Mouse (Mus musculus): ENCODE data around the gene Sertad2. TPM values are rescaled to one million over a fixed set of nuclear protein-coding genes. Genes with fewer than 3 reads are reported as not detected.

Sertad2 gene
- polyA plus RNA-seq, 1 experiment from 2014 or later = 29.1 TPM

GRCm38 (mm10) chr11:20613223-20613622 is 70.2 kb downstream of the Sertad2 start:
- no peak overlapping the region for H3K27ac ChIP-seq (ENCODE audit: low read depth, low read length)
- no peaks in the 10 kb centered on the region for H3K9me3 ChIP-seq (ENCODE audit: control insufficient read depth, low read length)
- H3K36me3 ChIP-seq (ENCODE audit: control insufficient read depth, insufficient read depth, low read length) = no peaks in the 10 kb centered on the region
- H3K27me3 ChIP-seq (replicated peaks; ENCODE audit: control insufficient read depth, insufficient read depth, low read length) = no peaks in the 10 kb centered on the region
- H3K9ac ChIP-seq (ENCODE audit: low read depth, low read length) = no peak overlapping the region
- no peak overlapping the region for H3K4me3 ChIP-seq (ENCODE audit: low read length)
- H3K4me2 ChIP-seq (ENCODE audit: low read length) = no peak overlapping the region
- no peaks in the 10 kb centered on the region for H3K4me1 ChIP-seq (ENCODE audit: control insufficient read depth, insufficient read depth, low read depth, low read length)
- WGBS = 74% methylated on average over 4 of the region's 4 CpGs
- ATAC-seq = no peak

GRCm38 (mm10) chr11:20616103-20616502 is 73.0 kb downstream of the Sertad2 start:
- no peak for ATAC-seq
- Histone ChIP-seq H3K27ac (ENCODE audit: low read depth, low read length) (no peak overlapping the region), H3K9me3 (ENCODE audit: control insufficient read depth, low read length) (no peaks in the 10 kb centered on the region), H3K36me3 (ENCODE audit: control insufficient read depth, insufficient read depth, low read length) (no peaks in the 10 kb centered on the region), H3K4me2 (ENCODE audit: low read length) (no peak overlapping the region), H3K4me3 (ENCODE audit: low read length) (no peak overlapping the region), H3K27me3 (replicated peaks; ENCODE audit: control insufficient read depth, insufficient read depth, low read length) (no peaks in the 10 kb centered on the region), H3K4me1 (ENCODE audit: control insufficient read depth, insufficient read depth, low read depth, low read length) (no peaks in the 10 kb centered on the region), H3K9ac (ENCODE audit: low read depth, low read length) (no peak overlapping the region)
- 72% methylated on average over 3 of the region's 3 CpGs for WGBS

- Histone ChIP-seq H3K9me3 (ENCODE audit: control insufficient read depth, low read length) (no peaks in the 10 kb centered on the region), H3K4me3 (ENCODE audit: low read length) (no peak overlapping the region), H3K36me3 (ENCODE audit: control insufficient read depth, insufficient read depth, low read length) (no peaks in the 10 kb centered on the region), H3K27ac (ENCODE audit: low read depth, low read length) (no peak overlapping the region), H3K27me3 (replicated peaks; ENCODE audit: control insufficient read depth, insufficient read depth, low read length) (no peaks in the 10 kb centered on the region), H3K9ac (ENCODE audit: low read depth, low read length) (no peak overlapping the region), H3K4me2 (ENCODE audit: low read length) (no peak overlapping the region), H3K4me1 (ENCODE audit: control insufficient read depth, insufficient read depth, low read depth, low read length) (no peaks in the 10 kb centered on the region)
- no peak for ATAC-seq
- 82% methylated on average over 2 of the region's 2 CpGs for WGBS
Measured at GRCm38 (mm10) chr11:20627146-20627545, 84.1 kb downstream of the Sertad2 start.

GRCm38 (mm10) chr11:20628216-20628615 is 85.2 kb downstream of the Sertad2 start:
- peaks cover 5% of the 10 kb centered on the region for H3K4me1 ChIP-seq (ENCODE audit: control insufficient read depth, insufficient read depth, low read depth, low read length)
- H3K4me3 ChIP-seq (ENCODE audit: low read length) = no peak overlapping the region
- H3K4me2 ChIP-seq (ENCODE audit: low read length) = no peak overlapping the region
- no peak for ATAC-seq
- H3K27me3 ChIP-seq (replicated peaks; ENCODE audit: control insufficient read depth, insufficient read depth, low read length) = no peaks in the 10 kb centered on the region
- H3K36me3 ChIP-seq (ENCODE audit: control insufficient read depth, insufficient read depth, low read length) = no peaks in the 10 kb centered on the region
- no peak overlapping the region for H3K9ac ChIP-seq (ENCODE audit: low read depth, low read length)
- no peaks in the 10 kb centered on the region for H3K9me3 ChIP-seq (ENCODE audit: control insufficient read depth, low read length)
- 52% methylated on average over 2 of the region's 2 CpGs for WGBS
- no peak overlapping the region for H3K27ac ChIP-seq (ENCODE audit: low read depth, low read length)

- Histone ChIP-seq H3K9ac (ENCODE audit: low read depth, low read length) (no peak overlapping the region), H3K27me3 (replicated peaks; ENCODE audit: control insufficient read depth, insufficient read depth, low read length) (no peaks in the 10 kb centered on the region), H3K36me3 (ENCODE audit: control insufficient read depth, insufficient read depth, low read length) (no peaks in the 10 kb centered on the region), H3K9me3 (ENCODE audit: control insufficient read depth, low read length) (no peaks in the 10 kb centered on the region), H3K4me3 (ENCODE audit: low read length) (no peak overlapping the region), H3K27ac (ENCODE audit: low read depth, low read length) (no peak overlapping the region), H3K4me2 (ENCODE audit: low read length) (no peak overlapping the region), H3K4me1 (ENCODE audit: control insufficient read depth, insufficient read depth, low read depth, low read length) (peaks cover 10% of the 10 kb centered on the region)
- 93% methylated on average over 5 of the region's 5 CpGs for WGBS
- ATAC-seq = no peak
Measured at GRCm38 (mm10) chr11:20629700-20630099, 86.6 kb downstream of the Sertad2 start.

- Histone ChIP-seq H3K4me2 (ENCODE audit: low read length) (peak overlapping the region; percentile 71), H3K27me3 (replicated peaks; ENCODE audit: control insufficient read depth, insufficient read depth, low read length) (no peaks in the 10 kb centered on the region), H3K9ac (ENCODE audit: low read depth, low read length) (peak overlapping the region; percentile 77), H3K36me3 (ENCODE audit: control insufficient read depth, insufficient read depth, low read length) (no peaks in the 10 kb centered on the region), H3K27ac (ENCODE audit: low read depth, low read length) (peak overlapping the region; percentile 87), H3K4me1 (ENCODE audit: control insufficient read depth, insufficient read depth, low read depth, low read length) (peaks cover 13% of the 10 kb centered on the region), H3K9me3 (ENCODE audit: control insufficient read depth, low read length) (no peaks in the 10 kb centered on the region), H3K4me3 (ENCODE audit: low read length) (peak overlapping the region; percentile 61)
- peak; percentile 94 for ATAC-seq
- WGBS = 3% methylated on average over 30 of the region's 36 CpGs
Measured at GRCm38 (mm10) chr11:20631026-20631940, 88.2 kb downstream of the Sertad2 start.

GRCm38 (mm10) chr11:20631941-20632618 is 89.0 kb downstream of the Sertad2 start:
- Histone ChIP-seq H3K27ac (ENCODE audit: low read depth, low read length) (peak overlapping the region; percentile 87), H3K36me3 (ENCODE audit: control insufficient read depth, insufficient read depth, low read length) (no peaks in the 10 kb centered on the region), H3K4me3 (ENCODE audit: low read length) (peak overlapping the region; percentile 61), H3K4me2 (ENCODE audit: low read length) (peak overlapping the region; percentile 71), H3K4me1 (ENCODE audit: control insufficient read depth, insufficient read depth, low read depth, low read length) (peaks cover 13% of the 10 kb centered on the region), H3K9me3 (ENCODE audit: control insufficient read depth, low read length) (no peaks in the 10 kb centered on the region), H3K27me3 (replicated peaks; ENCODE audit: control insufficient read depth, insufficient read depth, low read length) (no peaks in the 10 kb centered on the region), H3K9ac (ENCODE audit: low read depth, low read length) (peak overlapping the region; percentile 77)
- under 1% methylated on average over 49 of the region's 67 CpGs for WGBS
- peak; percentile 94 for ATAC-seq

- H3K4me3 ChIP-seq (ENCODE audit: low read length) = peak overlapping the region; percentile 61
- peak overlapping the region; percentile 71 for H3K4me2 ChIP-seq (ENCODE audit: low read length)
- peak overlapping the region; percentile 77 for H3K9ac ChIP-seq (ENCODE audit: low read depth, low read length)
- H3K36me3 ChIP-seq (ENCODE audit: control insufficient read depth, insufficient read depth, low read length) = no peaks in the 10 kb centered on the region
- peaks cover 13% of the 10 kb centered on the region for H3K4me1 ChIP-seq (ENCODE audit: control insufficient read depth, insufficient read depth, low read depth, low read length)
- WGBS = 0% methylated on average over 13 of the region's 13 CpGs
- H3K27ac ChIP-seq (ENCODE audit: low read depth, low read length) = peak overlapping the region; percentile 87; the same call in 1 of the 2 replicates
- no peaks in the 10 kb centered on the region for H3K9me3 ChIP-seq (ENCODE audit: control insufficient read depth, low read length)
- no peak for ATAC-seq
- no peaks in the 10 kb centered on the region for H3K27me3 ChIP-seq (replicated peaks; ENCODE audit: control insufficient read depth, insufficient read depth, low read length)
Measured at GRCm38 (mm10) chr11:20632619-20632965, 89.5 kb downstream of the Sertad2 start.

GRCm38 (mm10) chr11:20634543-20634942 is 91.5 kb downstream of the Sertad2 start:
- no peak for ATAC-seq
- Histone ChIP-seq H3K27ac (ENCODE audit: low read depth, low read length) (no peak overlapping the region), H3K4me1 (ENCODE audit: control insufficient read depth, insufficient read depth, low read depth, low read length) (peaks cover 13% of the 10 kb centered on the region), H3K4me2 (ENCODE audit: low read length) (no peak overlapping the region), H3K9me3 (ENCODE audit: control insufficient read depth, low read length) (no peaks in the 10 kb centered on the region), H3K27me3 (replicated peaks; ENCODE audit: control insufficient read depth, insufficient read depth, low read length) (no peaks in the 10 kb centered on the region), H3K4me3 (ENCODE audit: low read length) (no peak overlapping the region), H3K36me3 (ENCODE audit: control insufficient read depth, insufficient read depth, low read length) (no peaks in the 10 kb centered on the region), H3K9ac (ENCODE audit: low read depth, low read length) (no peak overlapping the region)
- WGBS = 88% methylated on average over 1 of the region's 1 CpGs
